Mouse (Mus musculus): ENCODE measurements around the gene Ubtfl1.
"Not testable (repeated sequence)": the region's sequence is repeated elsewhere in the genome, so short reads cannot be mapped to it uniquely, and the experiment has no call there.

DNA sequence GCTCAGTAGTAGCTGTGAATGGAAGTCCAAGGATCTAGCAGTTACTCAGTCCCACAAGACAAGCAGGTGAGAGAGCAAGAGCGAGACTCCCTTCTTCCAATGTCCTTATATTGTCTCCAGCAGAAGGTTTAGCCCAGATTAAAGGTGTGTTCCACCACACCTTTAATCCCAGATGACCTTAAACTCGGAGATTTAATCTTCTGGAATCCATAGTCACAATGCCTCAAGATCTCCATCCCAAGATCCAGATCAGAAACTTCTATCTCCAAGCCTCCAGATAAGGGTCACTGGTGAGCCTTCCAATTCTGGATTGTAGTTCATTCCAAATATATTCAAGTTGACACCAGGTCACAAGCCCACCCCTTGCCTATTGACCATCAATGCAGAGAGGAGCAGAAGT lies 1.3 kb upstream of the Ubtfl1 start, which contains the start of gene Naalad2:
- TF ChIP-seq CTCF, POLR2A (IDR thresholded peaks at IDR 0.05; ENCODE audit: insufficient read depth, low read depth, low read length): not testable (repeated sequence)
